Mouse (Mus musculus) lung, adult 18-20 months (tissue): ENCODE data around the gene Wbp1l.

ENCODE experiments used
- DNase-seq, 2 experiments: peaks; one replicate each; pipeline ENCODE4 v3.0.0; 2022; ENCODE audit warnings: mixed read lengths in 2 of 2

Gene Wbp1l

GRCm38 (mm10) chr19:46631637-46632036, 32.8 kb downstream of the Wbp1l start:
- no peak for DNase-seq

- DNase-seq = no peak
Measured at GRCm38 (mm10) chr19:46635766-46636165, 36.9 kb downstream of the Wbp1l start.

GRCm38 (mm10) chr19:46637598-46637997, 38.7 kb downstream of the Wbp1l start:
- no peak for DNase-seq

GRCm38 (mm10) chr19:46639053-46639452, 40.2 kb downstream of the Wbp1l start:
- DNase-seq = no peak

GRCm38 (mm10) chr19:46639496-46639895, 40.6 kb downstream of the Wbp1l start:
- DNase-seq = no peak

- no peak for DNase-seq
Measured at GRCm38 (mm10) chr19:46640780-46641179, 41.9 kb downstream of the Wbp1l start.

- DNase-seq = peak; percentile 84 to 89
Measured at GRCm38 (mm10) chr19:46641420-46642085, 42.7 kb downstream of the Wbp1l start.

GRCm38 (mm10) chr19:46642136-46642753, 43.4 kb downstream of the Wbp1l start:
- no peak for DNase-seq

- no peak for DNase-seq
Measured at GRCm38 (mm10) chr19:46643236-46643635, 44.4 kb downstream of the Wbp1l start.

- no peak for DNase-seq
Measured at GRCm38 (mm10) chr19:46644343-46644792, 45.5 kb downstream of the Wbp1l start.

- DNase-seq = peak; percentile 65 to 72
Measured at GRCm38 (mm10) chr19:46644793-46645602, 46.1 kb downstream of the Wbp1l start.

- DNase-seq = no peak
Measured at GRCm38 (mm10) chr19:46646041-46646481, 47.2 kb downstream of the Wbp1l start.

- no peak for DNase-seq
Measured at GRCm38 (mm10) chr19:46647254-46647653, 48.4 kb downstream of the Wbp1l start.

GRCm38 (mm10) chr19:46647850-46648249, 49.0 kb downstream of the Wbp1l start:
- DNase-seq = no peak

GRCm38 (mm10) chr19:46648565-46648964, 49.7 kb downstream of the Wbp1l start:
- no peak for DNase-seq

GRCm38 (mm10) chr19:46653188-46653587, 54.3 kb downstream of the Wbp1l start:
- no peak for DNase-seq

GRCm38 (mm10) chr19:46653616-46654235, 54.8 kb downstream of the Wbp1l start:
- no peak for DNase-seq

- peak; percentile 39 to 57 for DNase-seq
Measured at GRCm38 (mm10) chr19:46655626-46656025, 56.7 kb downstream of the Wbp1l start.

- DNase-seq = no peak
Measured at GRCm38 (mm10) chr19:46656151-46656840, 57.4 kb downstream of the Wbp1l start.

- no peak for DNase-seq
Measured at GRCm38 (mm10) chr19:46657339-46658020, 58.6 kb downstream of the Wbp1l start.

GRCm38 (mm10) chr19:46658348-46658747, 59.5 kb downstream of the Wbp1l start:
- DNase-seq = no peak

- peak; percentile 46 to 71 for DNase-seq
Measured at GRCm38 (mm10) chr19:46658851-46659250, 60.0 kb downstream of the Wbp1l start.
